9 mouse cellular contexts compared by ENCODE assay signal in the genomic region with DNA sequence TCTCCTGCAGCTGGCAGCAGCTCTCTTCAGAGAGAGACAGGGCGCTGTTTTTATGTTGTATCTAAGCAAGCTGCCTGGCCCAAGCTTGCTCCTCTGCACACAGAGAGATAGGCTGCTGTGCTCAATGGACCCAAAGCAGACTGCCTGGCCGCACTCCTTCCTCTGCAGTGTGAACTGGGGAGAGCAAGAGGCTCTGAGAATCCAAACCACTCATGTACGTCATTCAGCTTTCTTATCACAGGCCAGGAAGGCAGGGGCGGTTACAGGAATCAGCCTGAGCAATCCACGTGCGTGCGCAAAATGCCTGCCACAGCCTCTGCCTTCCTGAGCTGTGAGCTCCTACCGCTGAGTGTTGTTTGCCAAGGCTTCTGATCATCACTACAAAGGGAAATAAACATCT. TPM values are rescaled to one million over a fixed set of nuclear protein-coding genes. Genes with fewer than 3 reads are reported as not detected.
DNase-seq lines count a peak whose midpoint lies in the region; ATAC-seq and TF ChIP-seq lines count a peak whose summit lies in the region.
"Had no signal": no experiment of that assay in that cellular context is flagged by ENCODE, and none has a peak within 500 bp of the region (broad histone marks: within the 10 kb centered on the region; RNA-seq: fewer than 3 reads in every experiment).

No protein-coding gene starts in this region.

- intact Hi-C loops in gastrocnemius, postnatal 36 days (cut with DNase I): no loop called here

- peak; percentile 3; the same call in 1 of the 2 replicates for ATAC-seq in heart, embryonic 13.5 days (ENCODE audit: extremely low read depth, insufficient number of reproducible peaks, low FRiP score, low TSS enrichment)
- no peak for ATAC-seq in kidney, embryonic 15.5 days (replicated peaks; ENCODE audit: low FRiP score)
- ATAC-seq in lung, postnatal 0 days: peak; percentile 48

- H3K9ac ChIP-seq in heart, embryonic 13.5 days: peak overlapping the region; percentile 88
- H3K9ac ChIP-seq in kidney, embryonic 15.5 days: peak overlapping the region; percentile 32; the same call in 1 of the 2 replicates
- H3K9ac ChIP-seq in lung, postnatal 0 days (replicated peaks; ENCODE audit: low read depth): peak overlapping the region; percentile 3; the same call in 1 of the 2 replicates

- no peak for TF ChIP-seq POLR2A in bone marrow macrophage, adult 2 months (IDR thresholded peaks at IDR 0.05; ENCODE audit: borderline replicate concordance, low read depth, low read length)

- H3K4me1 ChIP-seq in bone marrow macrophage, adult 2 months (ENCODE audit: control insufficient read depth, insufficient read depth, low read length): peaks cover 49% of the 10 kb centered on the region
- H3K4me1 ChIP-seq in heart, embryonic 13.5 days: peaks cover 88% of the 10 kb centered on the region
- peaks cover 90% of the 10 kb centered on the region for H3K4me1 ChIP-seq in kidney, embryonic 15.5 days
- H3K4me1 ChIP-seq in lung, postnatal 0 days (ENCODE audit: insufficient read depth, low read depth, low read length): peaks cover 45% of the 10 kb centered on the region

- no peaks in the 10 kb centered on the region; the same call in 1 of the 2 replicates for H3K36me3 ChIP-seq in heart, embryonic 13.5 days
- H3K36me3 ChIP-seq in kidney, embryonic 15.5 days: no peaks in the 10 kb centered on the region
- no peaks in the 10 kb centered on the region for H3K36me3 ChIP-seq in lung, postnatal 0 days (ENCODE audit: insufficient read depth, low read length)

- DNase-seq in embryo, embryonic 10 days (ENCODE audit: low spot score): peak; percentile 34
- no peak for DNase-seq in embryo, embryonic 10.5 days (ENCODE audit: low spot score)
- DNase-seq in lung, postnatal 0 days (ENCODE audit: low spot score): peak; percentile 94
- peak; percentile 74 to 80 for DNase-seq in right cerebral cortex, adult 2 months (ENCODE audit: low spot score in 2 of 2)
- DNase-seq in gastrocnemius, postnatal 36 days: no peak

- H3K4me2 ChIP-seq in heart, embryonic 13.5 days: peak overlapping the region; percentile 78
- H3K4me2 ChIP-seq in kidney, embryonic 15.5 days: peak overlapping the region; percentile 93
- H3K4me2 ChIP-seq in lung, postnatal 0 days (replicated peaks; ENCODE audit: low read depth, low read length): peak overlapping the region; percentile 83

- no peak for TF ChIP-seq CTCF in bone marrow macrophage, adult 2 months (IDR thresholded peaks at IDR 0.05; ENCODE audit: low read depth, low read length)
- no peak for TF ChIP-seq CTCF in lung, postnatal 0 days (IDR thresholded peaks at IDR 0.05)

- peak overlapping the region; percentile 96 for H3K27ac ChIP-seq in bone marrow macrophage, adult 2 months (ENCODE audit: insufficient read depth, low read depth, low read length)
- H3K27ac ChIP-seq in heart, embryonic 13.5 days (replicated peaks): peak overlapping the region; percentile 96
- peak overlapping the region; percentile 77 for H3K27ac ChIP-seq in kidney, embryonic 15.5 days
- H3K27ac ChIP-seq in lung, postnatal 0 days (ENCODE audit: low read length): peak overlapping the region; percentile 90

- peak; percentile 94 for TF ChIP-seq EP300 in lung, postnatal 0 days (IDR thresholded peaks at IDR 0.05)

- H3K27me3 ChIP-seq in heart, embryonic 13.5 days (replicated peaks): no peaks in the 10 kb centered on the region
- no peaks in the 10 kb centered on the region for H3K27me3 ChIP-seq in kidney, embryonic 15.5 days
- no peaks in the 10 kb centered on the region for H3K27me3 ChIP-seq in lung, postnatal 0 days (replicated peaks; ENCODE audit: insufficient read depth, low read length)

- H3K4me3 ChIP-seq in bone marrow macrophage, adult 2 months (ENCODE audit: insufficient read depth, low read length): peak overlapping the region; percentile 72
- H3K4me3 ChIP-seq in heart, embryonic 13.5 days: peak overlapping the region; percentile 73
- no peak overlapping the region for H3K4me3 ChIP-seq in kidney, embryonic 15.5 days (replicated peaks)
- H3K4me3 ChIP-seq in lung, postnatal 0 days (ENCODE audit: low read depth, low read length): no peak overlapping the region

- WGBS in heart, embryonic 13.5 days: 6% methylated on average over 8 of the region's 8 CpGs
- 52% methylated on average over 8 of the region's 8 CpGs for WGBS in kidney, embryonic 15.5 days
- 23% methylated on average over 8 of the region's 8 CpGs for WGBS in lung, postnatal 0 days

- H3K9me3 ChIP-seq in heart, embryonic 13.5 days: no peaks in the 10 kb centered on the region
- no peaks in the 10 kb centered on the region for H3K9me3 ChIP-seq in kidney, embryonic 15.5 days (replicated peaks)
- H3K9me3 ChIP-seq in lung, postnatal 0 days (ENCODE audit: low read length): no peaks in the 10 kb centered on the region

RNA-seq across cellular contexts. Expression of gene Gpr146, which starts 5.3 kb away (rescaled TPM):
- polyA plus RNA-seq in bone marrow macrophage, adult 2 months (2012; ENCODE audit: insufficient read depth, insufficient read length, missing spikeins): 34.5 and 34.7 TPM in 2 replicates
- polyA plus RNA-seq in heart, embryonic 13.5 days (2015; fragmentation: Nextera tagmentation; extraction: Ambion mirVana): 7.0 and 8.8 TPM in 2 replicates
- 4.1 and 5.4 TPM in 2 replicates for polyA plus RNA-seq in kidney, embryonic 15.5 days (2015; fragmentation: Nextera tagmentation; extraction: Ambion mirVana)
- 22.7 and 28.1 TPM in 2 replicates for polyA plus RNA-seq in lung, postnatal 0 days (2015; fragmentation: Nextera tagmentation; extraction: Ambion mirVana)
- 10 to 100 TPM; 25.3 to 30.4 TPM for total RNA-seq in gastrocnemius, postnatal 36 days (2021)

RNA-seq across cellular contexts. Expression of gene C130050O18Rik, which starts 22.3 kb away (rescaled TPM):
- polyA plus RNA-seq in bone marrow macrophage, adult 2 months (2012; ENCODE audit: insufficient read depth, insufficient read length, missing spikeins): 13.2 and 14.4 TPM in 2 replicates
- polyA plus RNA-seq in heart, embryonic 13.5 days (2015; fragmentation: Nextera tagmentation; extraction: Ambion mirVana): 0.24 and 0.34 TPM in 2 replicates
- polyA plus RNA-seq in kidney, embryonic 15.5 days (2015; fragmentation: Nextera tagmentation; extraction: Ambion mirVana): 0.60 and 1.2 TPM in 2 replicates
- polyA plus RNA-seq in lung, postnatal 0 days (2015; fragmentation: Nextera tagmentation; extraction: Ambion mirVana): 2.2 and 3.3 TPM in 2 replicates
- under 1 TPM; 0.13 to 0.35 TPM for total RNA-seq in gastrocnemius, postnatal 36 days (2021)

RNA-seq across cellular contexts. Expression of gene Cyp2w1, which starts 30.3 kb away (rescaled TPM):
- polyA plus RNA-seq in bone marrow macrophage, adult 2 months (2012; ENCODE audit: insufficient read depth, insufficient read length, missing spikeins): not detected in 2 replicates
- polyA plus RNA-seq in heart, embryonic 13.5 days (2015; fragmentation: Nextera tagmentation; extraction: Ambion mirVana): not detected in 2 replicates
- 0.16 and 0.60 TPM in 2 replicates for polyA plus RNA-seq in kidney, embryonic 15.5 days (2015; fragmentation: Nextera tagmentation; extraction: Ambion mirVana)
- polyA plus RNA-seq in lung, postnatal 0 days (2015; fragmentation: Nextera tagmentation; extraction: Ambion mirVana): not detected in 2 replicates
- not detected for total RNA-seq in gastrocnemius, postnatal 36 days (2021)
- total RNA-seq: left cerebral cortex, adult 8-10 months had no signal

RNA-seq across cellular contexts. Expression of gene Cox19, which starts 31.5 kb away (rescaled TPM):
- 31.4 and 36.1 TPM in 2 replicates for polyA plus RNA-seq in bone marrow macrophage, adult 2 months (2012; ENCODE audit: insufficient read depth, insufficient read length, missing spikeins)
- polyA plus RNA-seq in heart, embryonic 13.5 days (2015; fragmentation: Nextera tagmentation; extraction: Ambion mirVana): 68.4 and 75.8 TPM in 2 replicates
- polyA plus RNA-seq in kidney, embryonic 15.5 days (2015; fragmentation: Nextera tagmentation; extraction: Ambion mirVana): 96.2 and 102 TPM in 2 replicates
- polyA plus RNA-seq in lung, postnatal 0 days (2015; fragmentation: Nextera tagmentation; extraction: Ambion mirVana): 60.5 and 61.6 TPM in 2 replicates
- 10 to 100 TPM; 52.8 to 68.3 TPM for total RNA-seq in gastrocnemius, postnatal 36 days (2021)

RNA-seq across cellular contexts. Expression of gene Gper1, which starts 40.2 kb away (rescaled TPM):
- polyA plus RNA-seq in bone marrow macrophage, adult 2 months (2012; ENCODE audit: insufficient read depth, insufficient read length, missing spikeins): not detected in 2 replicates
- polyA plus RNA-seq in heart, embryonic 13.5 days (2015; fragmentation: Nextera tagmentation; extraction: Ambion mirVana): 0.90 and 1.2 TPM in 2 replicates
- 5.1 and 5.7 TPM in 2 replicates for polyA plus RNA-seq in kidney, embryonic 15.5 days (2015; fragmentation: Nextera tagmentation; extraction: Ambion mirVana)
- polyA plus RNA-seq in lung, postnatal 0 days (2015; fragmentation: Nextera tagmentation; extraction: Ambion mirVana): 7.1 and 7.2 TPM in 2 replicates
- total RNA-seq in gastrocnemius, postnatal 36 days (2021): 1 to 10 TPM; 1.1 to 1.2 TPM

Comparison
In these comparisons a context has a peak if more than half of its experiments do, and no peak if none do; other contexts are left out.
1. DNase-seq: peak in embryo, embryonic 10 days (single experiment), lung, postnatal 0 days (single experiment) and right cerebral cortex, adult 2 months (2 of 2); none in embryo, embryonic 10.5 days (single experiment) and gastrocnemius, postnatal 36 days (0 of 2).
2. H3K4me3 ChIP-seq: peak in bone marrow macrophage, adult 2 months (single experiment) and heart, embryonic 13.5 days (single experiment); none in kidney, embryonic 15.5 days (single experiment) and lung, postnatal 0 days (single experiment).
3. H3K9ac ChIP-seq: peak in every context shown above with its lines; median percentile 88 in heart, embryonic 13.5 days; 32 in kidney, embryonic 15.5 days; 3 in lung, postnatal 0 days.
4. Peak in every context shown above with its lines, with median percentiles within 50 percentile points of each other: H3K27ac ChIP-seq and H3K4me2 ChIP-seq.